Mouse (Mus musculus) lung, postnatal 0 days (tissue): ENCODE results near the gene Tlr2. TPM values are rescaled to one million over a fixed set of nuclear protein-coding genes. Genes with fewer than 3 reads are reported as not detected.

Experiments
- ATAC-seq: fragments of 200-750 bp; cut with Nextera tagmentation; 2 replicates; pipeline ENCODE4 v1.8.0; 2017; ENCODE audit warnings: moderate library complexity
- DNase-seq: peaks from one replicate; pipeline ENCODE4 v3.0.0-alpha.2; 2016; ENCODE audit warnings: low spot score
- H3K27ac ChIP-seq: fragments of 300-500 bp; sonication (generic); 2 replicates; pipeline ENCODE4 v1.5.1; 2014; ENCODE audit warnings: antibody characterized with exemption, mild to moderate bottlenecking, low read length, mixed read lengths
- H3K27me3 ChIP-seq: fragments of 300-500 bp; sonication (generic); replicated peaks from 2 replicates; pipeline ENCODE4 v1.6.1; 2014; ENCODE audit warnings: low read length, mixed read lengths; ENCODE audit not compliant: insufficient read depth
- H3K36me3 ChIP-seq: fragments of 300-500 bp; sonication (generic); 2 replicates; pipeline ENCODE4 v1.6.1; 2014; ENCODE audit warnings: low read length, mixed read lengths; ENCODE audit not compliant: insufficient read depth
- H3K4me1 ChIP-seq: fragments of 300-500 bp; sonication (generic); 2 replicates; pipeline ENCODE4 v1.6.1; 2014; ENCODE audit warnings: antibody characterized with exemption, low read depth, low read length, mixed read lengths; ENCODE audit not compliant: insufficient read depth
- H3K4me2 ChIP-seq: fragments of 300-500 bp; sonication (generic); replicated peaks from 2 replicates; pipeline ENCODE4 v1.6.1; 2014; ENCODE audit warnings: low read depth, mild to moderate bottlenecking, low read length, moderate library complexity, mixed read lengths
- H3K4me3 ChIP-seq: fragments of 300-500 bp; sonication (generic); 2 replicates; pipeline ENCODE4 v1.5.1; 2014; ENCODE audit warnings: low read depth, low read length
- H3K9ac ChIP-seq: fragments of 300-500 bp; sonication (generic); replicated peaks from 2 replicates; pipeline ENCODE4 v1.6.1; 2014; ENCODE audit warnings: low read depth, mild to moderate bottlenecking
- H3K9me3 ChIP-seq: fragments of 300-500 bp; sonication (generic); 2 replicates; pipeline ENCODE4 v1.6.1; 2016; ENCODE audit warnings: low read length, mixed read lengths
- CTCF ChIP-seq: IDR thresholded peaks from 2 replicates; pipeline ENCODE4 v1.5.1; 2016; ENCODE audit warnings: antibody characterized with exemption, mild to moderate bottlenecking
- EP300 ChIP-seq: IDR thresholded peaks from 2 replicates; pipeline ENCODE4 v1.6.1; 2016; ENCODE audit warnings: antibody characterized with exemption, mild to moderate bottlenecking, control low read depth
- WGBS: fragments of 180-500 bp; shearing (Covaris S2); extraction: QIAGEN DNeasy Blood & Tissue Kit; methylation state at CpG from one replicate; pipeline ENCODE4 v1.1.7; 2014; 5-methylcytosine and 5-hydroxymethylcytosine counted together
- polyA plus RNA-seq: library from polyadenylated mRNA; unstranded; fragments of >200 nt; fragmentation: Nextera tagmentation; extraction: Ambion mirVana; gene quantifications from 2 replicates; pipeline ENCODE4 v1.2.1, GENCODE M21; 2015

The Tlr2 gene
- polyA plus RNA-seq, 1 experiment from 2014 or later: 7.7 TPM

GRCm38 (mm10) chr3:83801649-83802155, 39.9 kb downstream of the Tlr2 start:
- ATAC-seq (no peak), DNase-seq (no peak)
- no peak overlapping the region for H3K4me3 ChIP-seq

GRCm38 (mm10) chr3:83799486-83799885, 42.1 kb downstream of the Tlr2 start:
- no peak for DNase-seq
- no peak overlapping the region for H3K9ac ChIP-seq
- H3K4me1 ChIP-seq: no peaks in the 10 kb centered on the region
- no peaks in the 10 kb centered on the region for H3K27me3 ChIP-seq
- H3K9me3 ChIP-seq: no peaks in the 10 kb centered on the region
- TF ChIP-seq CTCF (no peak), EP300 (no peak)
- H3K27ac ChIP-seq: no peak overlapping the region
- H3K4me3 ChIP-seq: no peak overlapping the region
- no peak for ATAC-seq
- WGBS: 73% methylated on average over 7 of the region's 7 CpGs
- no peak overlapping the region for H3K4me2 ChIP-seq
- no peaks in the 10 kb centered on the region for H3K36me3 ChIP-seq

More at GRCm38 (mm10) chr3:83801649-83802155, 39.9 kb downstream of the Tlr2 start:
- H3K9me3 ChIP-seq: no peaks in the 10 kb centered on the region
- WGBS: 96% methylated on average over 4 of the region's 4 CpGs
- no peaks in the 10 kb centered on the region for H3K36me3 ChIP-seq
- no peak for TF ChIP-seq EP300
- peak; percentile 40 for TF ChIP-seq CTCF
- no peak overlapping the region for H3K27ac ChIP-seq
- no peak overlapping the region for H3K4me2 ChIP-seq
- no peaks in the 10 kb centered on the region for H3K27me3 ChIP-seq
- no peaks in the 10 kb centered on the region for H3K4me1 ChIP-seq
- no peak overlapping the region for H3K9ac ChIP-seq

GRCm38 (mm10) chr3:83797828-83798227, 43.7 kb downstream of the Tlr2 start:
- Histone ChIP-seq H3K27ac (no peak overlapping the region), H3K4me2 (no peak overlapping the region), H3K36me3 (no peaks in the 10 kb centered on the region), H3K9ac (no peak overlapping the region), H3K27me3 (no peaks in the 10 kb centered on the region), H3K9me3 (no peaks in the 10 kb centered on the region), H3K4me3 (no peak overlapping the region), H3K4me1 (no peaks in the 10 kb centered on the region)
- peak; percentile 68 for ATAC-seq
- 4% methylated on average over 10 of the region's 10 CpGs for WGBS
- DNase-seq: peak; percentile 82
- TF ChIP-seq CTCF: peak; percentile 76
- TF ChIP-seq EP300: no peak

- ATAC-seq: no peak
- H3K9ac ChIP-seq: no peak overlapping the region
- WGBS: 63% methylated on average over 6 of the region's 6 CpGs
Observed at GRCm38 (mm10) chr3:83797098-83797497, 44.5 kb downstream of the Tlr2 start.

GRCm38 (mm10) chr3:83791444-83791843, 50.1 kb downstream of the Tlr2 start:
- DNase-seq (no peak), ATAC-seq (no peak)
- no peak overlapping the region for H3K9ac ChIP-seq
- no peaks in the 10 kb centered on the region for H3K36me3 ChIP-seq
- H3K27ac ChIP-seq: no peak overlapping the region
- no peaks in the 10 kb centered on the region; the same call in 1 of the 2 replicates for H3K4me1 ChIP-seq
- H3K27me3 ChIP-seq: no peaks in the 10 kb centered on the region
- no peak overlapping the region for H3K4me2 ChIP-seq
- H3K4me3 ChIP-seq: no peak overlapping the region
- 76% methylated on average over 3 of the region's 3 CpGs for WGBS
- TF ChIP-seq CTCF (no peak), EP300 (no peak)
- no peaks in the 10 kb centered on the region for H3K9me3 ChIP-seq

More at GRCm38 (mm10) chr3:83797098-83797497, 44.5 kb downstream of the Tlr2 start:
- TF ChIP-seq CTCF: no peak
- no peak for TF ChIP-seq EP300
- H3K4me2 ChIP-seq: no peak overlapping the region
- no peaks in the 10 kb centered on the region for H3K9me3 ChIP-seq
- H3K27ac ChIP-seq: no peak overlapping the region
- no peaks in the 10 kb centered on the region for H3K4me1 ChIP-seq
- no peak overlapping the region for H3K4me3 ChIP-seq
- H3K36me3 ChIP-seq: no peaks in the 10 kb centered on the region
- no peak for DNase-seq
- H3K27me3 ChIP-seq: no peaks in the 10 kb centered on the region

GRCm38 (mm10) chr3:83789651-83790451, 51.7 kb downstream of the Tlr2 start:
- Histone ChIP-seq H3K9ac (peak overlapping the region; percentile 26), H3K4me1 (no peaks in the 10 kb centered on the region; the same call in 1 of the 2 replicates), H3K27ac (no peak overlapping the region), H3K4me2 (peak overlapping the region; percentile 95), H3K4me3 (peak overlapping the region; percentile 49), H3K9me3 (no peaks in the 10 kb centered on the region), H3K36me3 (no peaks in the 10 kb centered on the region), H3K27me3 (no peaks in the 10 kb centered on the region)
- WGBS: 2% methylated on average over 44 of the region's 44 CpGs
- TF ChIP-seq CTCF (peak; percentile 45), EP300 (no peak)
- DNase-seq (peak; percentile 40), ATAC-seq (peak; percentile 65)
